Mouse (Mus musculus) small intestine, adult 2 months (tissue): ENCODE data around the gene Dok1. TPM values are rescaled to one million over a fixed set of nuclear protein-coding genes. Genes with fewer than 3 reads are reported as not detected.

Source experiments
- H3K27ac ChIP-seq: fragments of 200-500 bp; 2 replicates; pipeline ENCODE4 v1.5.1; 2012; ENCODE audit warnings: low read depth, low read length, control low read depth, inconsistent platforms; ENCODE audit not compliant: insufficient read depth
- H3K27me3 ChIP-seq: fragments of 200-500 bp; 2 replicates; pipeline ENCODE4 v1.6.1; 2012; ENCODE audit warnings: mild to moderate bottlenecking, moderate library complexity, low read length, inconsistent platforms; ENCODE audit not compliant: control insufficient read depth, insufficient read depth
- H3K36me3 ChIP-seq: fragments of 200-500 bp; 2 replicates; pipeline ENCODE4 v1.6.1; 2012; ENCODE audit warnings: mild to moderate bottlenecking, low read length, control low read depth, inconsistent platforms; ENCODE audit not compliant: control insufficient read depth, insufficient read depth
- H3K4me1 ChIP-seq: fragments of 200-500 bp; 2 replicates; pipeline ENCODE4 v1.6.1; 2012; ENCODE audit warnings: low read length, inconsistent platforms, mixed read lengths; ENCODE audit not compliant: control insufficient read depth, insufficient read depth, insufficient read length
- H3K4me3 ChIP-seq: fragments of 200-500 bp; 2 replicates; pipeline ENCODE4 v1.5.1; 2012; ENCODE audit warnings: low read depth, mild to moderate bottlenecking, control low read depth, inconsistent platforms, low read length, moderate library complexity
- CTCF ChIP-seq: fragments of 200-500 bp; IDR thresholded peaks from 2 replicates; pipeline ENCODE4 v1.5.1; 2012; ENCODE audit warnings: low read depth, mild to moderate bottlenecking, control low read depth, inconsistent platforms, low read length, moderate library complexity, mixed read lengths; ENCODE audit not compliant: insufficient replicate concordance, insufficient read length; ENCODE audit errors: extremely low read depth
- POLR2A ChIP-seq: fragments of 200-500 bp; IDR thresholded peaks from 2 replicates; pipeline ENCODE4 v1.6.1; 2012; ENCODE audit warnings: low read depth, mild to moderate bottlenecking, control low read depth, inconsistent platforms, low read length, moderate library complexity
- WGBS: fragments of 180-500 bp; shearing (Covaris S2); methylation state at CpG from one replicate; pipeline ENCODE4 v1.1.7; 2018; 5-methylcytosine and 5-hydroxymethylcytosine counted together
- polyA plus RNA-seq: library from polyadenylated mRNA; depleted of rRNA; stranded (reverse); fragments of >200 nt; gene quantifications from 2 replicates; pipeline ENCODE4 v1.2.3, GENCODE M21; 2012; rRNA removed

The Dok1 gene
- polyA plus RNA-seq, 1 experiment: 6.1 TPM

DNA sequence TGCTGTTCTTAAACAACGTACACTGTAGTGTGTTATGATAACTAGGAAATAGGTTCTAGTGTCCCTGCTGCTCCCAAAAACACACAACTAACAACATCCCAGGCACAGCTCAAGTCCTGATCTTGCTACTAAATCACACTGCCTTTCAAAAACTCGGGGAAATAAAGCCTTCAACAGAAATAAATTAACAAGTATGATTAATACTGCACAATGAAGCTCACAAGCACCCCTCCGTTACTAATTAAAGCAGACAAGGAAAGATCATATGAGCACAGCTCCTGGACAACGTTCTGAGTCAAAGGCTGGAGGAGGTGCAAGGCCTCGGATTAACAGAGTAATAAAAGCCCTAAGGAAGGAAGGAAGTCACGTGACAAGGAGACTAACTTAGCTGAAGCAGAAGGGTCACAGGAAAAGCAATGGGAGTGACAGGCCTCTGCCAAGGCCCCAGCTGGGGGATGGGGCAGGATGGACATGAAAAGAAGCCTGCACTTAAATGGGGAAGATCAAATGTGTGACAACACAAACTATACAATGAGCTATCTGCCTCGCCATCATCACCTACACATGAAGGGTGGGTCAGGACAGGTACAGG is 35.7 kb downstream of the Dok1 start:
- peaks cover 4% of the 10 kb centered on the region; the same call in 1 of the 2 replicates for H3K4me1 ChIP-seq
- 48% methylated on average over 7 of the region's 7 CpGs for WGBS
- H3K27me3 ChIP-seq: no peaks in the 10 kb centered on the region
- H3K36me3 ChIP-seq: no peaks in the 10 kb centered on the region
- H3K27ac ChIP-seq: peak overlapping the region; percentile 67
- H3K4me3 ChIP-seq: no peak overlapping the region
- TF ChIP-seq POLR2A (no peak), CTCF (no peak)

DNA sequence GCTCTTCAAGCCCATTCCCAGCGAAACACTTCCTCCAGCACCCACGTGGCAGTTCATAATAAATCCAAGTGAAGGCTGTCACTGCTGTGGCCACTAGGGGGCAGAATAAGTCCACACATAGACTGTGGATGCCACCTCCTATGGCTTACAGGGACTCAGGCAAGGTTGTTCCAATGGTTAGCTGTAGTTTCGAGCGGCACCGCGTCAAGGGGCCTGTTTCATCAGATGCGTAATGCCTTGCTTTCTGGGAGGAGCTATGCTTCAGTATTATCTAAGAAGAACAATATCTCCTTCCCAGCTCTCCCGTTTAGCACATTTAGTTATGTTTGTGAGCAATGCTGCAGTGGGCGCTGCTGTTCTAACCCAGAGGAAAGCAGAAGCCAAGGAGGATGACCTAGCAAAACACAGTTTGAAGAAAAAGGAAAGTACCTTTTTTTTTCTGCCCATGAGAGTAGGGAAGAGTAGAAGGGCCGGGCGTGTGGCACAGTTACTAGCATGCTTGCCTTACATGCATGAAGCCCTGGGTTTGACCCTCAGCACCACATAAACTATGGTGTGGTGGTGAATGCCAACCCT is 36.4 kb downstream of the Dok1 start:
- Histone ChIP-seq H3K4me3 (no peak overlapping the region), H3K27ac (peak overlapping the region; percentile 67), H3K4me1 (peaks cover 4% of the 10 kb centered on the region; the same call in 1 of the 2 replicates), H3K27me3 (no peaks in the 10 kb centered on the region), H3K36me3 (no peaks in the 10 kb centered on the region)
- WGBS: 4% methylated on average over 11 of the region's 11 CpGs
- TF ChIP-seq POLR2A (no peak), CTCF (peak; percentile 94; the same call in 1 of the 2 replicates)

DNA sequence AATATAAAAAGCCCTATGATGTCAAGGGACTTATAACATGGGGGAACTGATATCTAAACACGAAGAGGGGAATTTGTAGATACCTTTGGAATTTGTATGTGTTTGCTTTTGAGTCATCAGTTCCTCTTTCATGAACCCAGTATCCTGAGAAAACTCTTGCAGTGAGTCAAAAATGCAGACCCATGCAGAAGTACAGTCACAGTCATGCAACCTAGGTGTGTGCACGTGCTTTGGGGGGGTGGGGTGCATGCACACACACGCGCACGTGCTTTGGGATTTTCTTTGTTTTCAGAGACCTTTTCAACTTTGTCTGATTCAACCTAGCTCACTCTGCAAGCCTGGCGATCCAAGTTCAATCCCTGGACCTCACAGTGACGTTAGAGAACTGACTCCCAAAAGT is 38.9 kb downstream of the Dok1 start:
- no peaks in the 10 kb centered on the region for H3K36me3 ChIP-seq
- H3K4me1 ChIP-seq: peaks cover 4% of the 10 kb centered on the region; the same call in 1 of the 2 replicates
- H3K27ac ChIP-seq: no peak overlapping the region
- TF ChIP-seq POLR2A (no peak), CTCF (no peak)
- 60% methylated on average over 7 of the region's 7 CpGs for WGBS
- no peaks in the 10 kb centered on the region for H3K27me3 ChIP-seq
- H3K4me3 ChIP-seq: no peak overlapping the region

DNA sequence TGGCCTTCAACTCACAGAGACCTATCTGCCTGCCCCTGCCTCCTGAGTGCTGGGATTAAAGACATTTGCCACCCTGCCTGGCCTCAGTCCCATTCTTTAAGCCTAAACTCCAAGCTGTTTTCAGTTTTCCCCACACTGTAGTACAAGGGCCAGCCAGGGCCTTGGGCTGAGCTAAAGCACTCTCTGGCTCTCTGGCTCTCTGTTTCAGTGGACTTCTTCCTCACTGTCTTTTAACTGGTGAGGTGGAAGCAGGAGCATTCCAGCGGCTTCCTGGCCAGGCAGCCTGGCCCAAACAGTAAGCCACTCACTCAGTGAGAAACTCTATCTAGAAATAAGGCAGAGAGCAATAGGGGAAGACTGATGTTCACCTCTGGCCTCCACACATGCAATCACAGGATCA is 39.6 kb downstream of the Dok1 start:
- TF ChIP-seq CTCF (no peak), POLR2A (no peak)
- no peaks in the 10 kb centered on the region for H3K36me3 ChIP-seq
- peaks cover 4% of the 10 kb centered on the region; the same call in 1 of the 2 replicates for H3K4me1 ChIP-seq
- no peak overlapping the region for H3K4me3 ChIP-seq
- H3K27me3 ChIP-seq: no peaks in the 10 kb centered on the region
- H3K27ac ChIP-seq: peak overlapping the region; percentile 5; the same call in 1 of the 2 replicates
- 51% methylated on average over 1 of the region's 1 CpGs for WGBS

DNA sequence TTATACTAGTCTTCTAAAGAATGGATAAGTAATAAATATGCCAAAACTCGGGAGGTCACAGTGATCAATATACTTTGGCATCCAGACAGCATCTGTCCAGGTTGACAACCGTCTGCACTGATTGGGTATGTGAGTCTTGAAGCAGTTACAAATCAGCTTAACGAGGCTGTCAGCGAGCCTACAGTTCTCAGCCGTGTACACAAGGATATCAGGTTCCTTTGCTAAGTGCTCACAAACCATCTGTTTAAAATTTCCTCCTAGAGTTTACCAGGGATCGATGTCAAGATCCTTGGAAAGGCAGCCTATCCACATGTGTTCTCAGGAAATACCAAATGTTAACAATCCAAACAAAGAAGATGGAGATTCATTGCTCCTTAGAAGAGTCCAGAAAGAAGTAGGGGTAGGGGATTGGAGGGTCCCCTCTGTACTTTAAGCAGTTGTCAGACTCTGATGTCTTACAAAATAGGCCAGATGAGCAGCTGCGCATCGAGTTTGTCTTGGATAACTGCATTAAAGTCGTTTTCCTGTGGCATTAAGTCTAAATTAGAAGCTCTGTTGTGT is 45.8 kb downstream of the Dok1 start:
- no peaks in the 10 kb centered on the region for H3K27me3 ChIP-seq

More for the DNA sequence above, 45.8 kb downstream of the Dok1 start:
- Histone ChIP-seq H3K4me3 (no peak overlapping the region), H3K27ac (no peak overlapping the region), H3K36me3 (no peaks in the 10 kb centered on the region), H3K4me1 (no peaks in the 10 kb centered on the region)
- whole genome bisulfite sequencing: 26% methylated on average over 9 of the region's 9 CpGs
- no peak for TF ChIP-seq CTCF
- no peak for TF ChIP-seq POLR2A

Other genes with a start within 250 kb of the Dok1 start
- gene Sema4f, start 93.7 kb downstream of the Dok1 start, polyA plus RNA-seq: 0.29 and 0.34 TPM in 2 replicates
- 0.06 and 1.3 TPM in 2 replicates for gene M1ap, start 86.6 kb downstream of the Dok1 start, polyA plus RNA-seq
- gene Loxl3, start 702 bp upstream of the Dok1 start, polyA plus RNA-seq: 1.4 and 2.5 TPM in 2 replicates
- gene Aup1, start 21.1 kb upstream of the Dok1 start, polyA plus RNA-seq: 392 and 694 TPM in 2 replicates
- gene Htra2, start 21.8 kb upstream of the Dok1 start, polyA plus RNA-seq: 15.0 and 24.3 TPM in 2 replicates
- 22.1 and 48.6 TPM in 2 replicates for gene Dqx1, start 24.4 kb upstream of the Dok1 start, polyA plus RNA-seq
- 3.5 and 4.9 TPM in 2 replicates for gene Tlx2, start 36.8 kb upstream of the Dok1 start, polyA plus RNA-seq
- 6.4 and 9.9 TPM in 2 replicates for gene Pcgf1, start 44.4 kb upstream of the Dok1 start, polyA plus RNA-seq
- 0.42 and 0.91 TPM in 2 replicates for gene Lbx2, start 52.9 kb upstream of the Dok1 start, polyA plus RNA-seq
- 4.9 and 7.5 TPM in 2 replicates for gene Ccdc142, start 68.1 kb upstream of the Dok1 start, polyA plus RNA-seq
- gene Gm42688, start 68.1 kb upstream of the Dok1 start, polyA plus RNA-seq: 3.2 and 4.2 TPM in 2 replicates
- gene Mrpl53, start 75.6 kb upstream of the Dok1 start, polyA plus RNA-seq: 73.8 and 82.0 TPM in 2 replicates
- 34.2 and 45.6 TPM in 2 replicates for gene Mogs, start 82.0 kb upstream of the Dok1 start, polyA plus RNA-seq
- 91.6 and 183 TPM in 2 replicates for gene Wbp1, start 88.1 kb upstream of the Dok1 start, polyA plus RNA-seq
- 30.3 and 70.3 TPM in 2 replicates for gene Ino80b, start 92.0 kb upstream of the Dok1 start, polyA plus RNA-seq
- gene Rtkn, start 102.0 kb upstream of the Dok1 start, polyA plus RNA-seq: 47.3 and 179 TPM in 2 replicates
- 0.90 and 1.3 TPM in 2 replicates for gene Wdr54, start 122.9 kb upstream of the Dok1 start, polyA plus RNA-seq
- 0.09 TPM in 1 of 2 replicates, not detected in the other for gene 1700003E16Rik, start 122.9 kb upstream of the Dok1 start, polyA plus RNA-seq
- gene Dctn1, start 132.4 kb upstream of the Dok1 start, polyA plus RNA-seq: 77.1 and 168 TPM in 2 replicates
- 10.0 and 11.4 TPM in 2 replicates for gene Slc4a5, start 186.4 kb upstream of the Dok1 start, polyA plus RNA-seq